Mouse (Mus musculus) stomach, postnatal 0 days (tissue): ENCODE measurements at regions not wholly inside any gene's neighbourhood (a gene's known extent, or its start where the extent isn't known, plus 50 kb on each side); places are given as distances from the start of the nearest gene placed in this dataset.

Source experiments
- CTCF ChIP-seq: IDR thresholded peaks from 2 replicates; pipeline ENCODE4 v1.5.1; 2016; ENCODE audit warnings: antibody characterized with exemption, low read depth, mild to moderate bottlenecking, moderate library complexity
- EP300 ChIP-seq: optimal IDR thresholded peaks from 2 replicates; pipeline ENCODE3; 2016; ENCODE audit warnings: antibody characterized with exemption

- TF ChIP-seq EP300 (no peak), CTCF (no peak)
Measured at GRCm38 (mm10) chr19:21192576-21192975, 79.5 kb upstream of the Zfand5 start.
